Mouse (Mus musculus): ENCODE measurements around the gene Ephb1. TPM values are rescaled to one million over a fixed set of nuclear protein-coding genes. Genes with fewer than 3 reads are reported as not detected.

Gene Ephb1
- polyA plus RNA-seq, 1 experiment from 2014 or later, result 0.66 TPM

- Histone ChIP-seq H3K9ac (no peak overlapping the region), H3K4me1 (replicated peaks) (no peaks in the 10 kb centered on the region), H3K27ac (ENCODE audit: poor library complexity, severe bottlenecking) (no peak overlapping the region), H3K9me3 (replicated peaks) (no peaks in the 10 kb centered on the region), H3K27me3 (replicated peaks) (peaks cover 71% of the 10 kb centered on the region), H3K4me3 (no peak overlapping the region), H3K36me3 (no peaks in the 10 kb centered on the region), H3K4me2 (no peak overlapping the region)
- WGBS, result 63% methylated on average over 5 of the region's 5 CpGs
- ATAC-seq (ENCODE audit: insufficient number of reproducible peaks, low FRiP score), result no peak
Measured at GRCm38 (mm10) chr9:102272731-102273468, 81.6 kb downstream of the Ephb1 start.

DNA sequence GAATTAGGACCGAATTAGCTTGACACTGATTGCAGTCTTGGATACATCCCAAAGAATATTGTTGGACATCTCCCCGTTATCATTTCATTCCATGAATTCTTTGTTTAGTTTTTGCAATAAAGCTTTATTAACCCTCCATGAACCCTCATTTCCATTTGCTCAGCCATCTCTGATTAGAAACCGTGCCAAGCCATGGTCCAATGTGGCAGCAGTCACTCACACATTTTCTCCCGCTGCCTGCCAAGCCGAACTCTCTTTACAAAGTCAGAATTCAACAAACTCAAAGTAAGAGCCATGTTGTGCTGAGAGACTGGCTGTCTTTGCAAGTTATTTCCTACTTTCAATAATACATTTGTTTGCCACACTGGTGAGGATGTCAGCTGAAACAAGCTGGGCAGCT, 84.0 kb downstream of the Ephb1 start:
- peaks cover 87% of the 10 kb centered on the region for H3K27me3 ChIP-seq (replicated peaks)
- no peaks in the 10 kb centered on the region for H3K9me3 ChIP-seq (replicated peaks)
- no peak overlapping the region for H3K27ac ChIP-seq (ENCODE audit: poor library complexity, severe bottlenecking)
- H3K4me1 ChIP-seq (replicated peaks), result no peaks in the 10 kb centered on the region
- no peak overlapping the region for H3K4me2 ChIP-seq
- no peak for ATAC-seq (ENCODE audit: insufficient number of reproducible peaks, low FRiP score)
- H3K9ac ChIP-seq, result no peak overlapping the region
- 79% methylated on average over 5 of the region's 5 CpGs for WGBS
- no peaks in the 10 kb centered on the region for H3K36me3 ChIP-seq
- no peak overlapping the region for H3K4me3 ChIP-seq

GRCm38 (mm10) chr9:102267311-102268027, 87.0 kb downstream of the Ephb1 start:
- Histone ChIP-seq H3K4me2 (peak overlapping the region; percentile 64), H3K9ac (peak overlapping the region; percentile 15; the same call in 1 of the 2 replicates), H3K27ac (ENCODE audit: poor library complexity, severe bottlenecking) (no peak overlapping the region), H3K36me3 (no peaks in the 10 kb centered on the region), H3K4me1 (replicated peaks) (peaks cover 1% of the 10 kb centered on the region), H3K27me3 (replicated peaks) (peaks cover 86% of the 10 kb centered on the region), H3K9me3 (replicated peaks) (no peaks in the 10 kb centered on the region), H3K4me3 (peak overlapping the region; percentile 32)
- WGBS, result under 1% methylated on average over 18 of the region's 18 CpGs
- ATAC-seq (ENCODE audit: insufficient number of reproducible peaks, low FRiP score), result no peak

GRCm38 (mm10) chr9:102263760-102264159, 90.7 kb downstream of the Ephb1 start:
- H3K4me1 ChIP-seq (replicated peaks), result peaks cover 12% of the 10 kb centered on the region
- 57% methylated on average over 7 of the region's 7 CpGs for WGBS
- no peak overlapping the region for H3K4me3 ChIP-seq
- ATAC-seq (ENCODE audit: insufficient number of reproducible peaks, low FRiP score), result no peak
- H3K9me3 ChIP-seq (replicated peaks), result no peaks in the 10 kb centered on the region
- H3K36me3 ChIP-seq, result no peaks in the 10 kb centered on the region
- H3K27me3 ChIP-seq (replicated peaks), result peaks cover 88% of the 10 kb centered on the region
- H3K9ac ChIP-seq, result no peak overlapping the region
- no peak overlapping the region for H3K27ac ChIP-seq (ENCODE audit: poor library complexity, severe bottlenecking)
- no peak overlapping the region for H3K4me2 ChIP-seq

- Histone ChIP-seq H3K4me3 (no peak overlapping the region), H3K36me3 (no peaks in the 10 kb centered on the region), H3K27me3 (replicated peaks) (peaks cover 88% of the 10 kb centered on the region), H3K4me1 (replicated peaks) (peaks cover 12% of the 10 kb centered on the region), H3K9ac (no peak overlapping the region), H3K4me2 (peak overlapping the region; percentile 31), H3K27ac (ENCODE audit: poor library complexity, severe bottlenecking) (no peak overlapping the region), H3K9me3 (replicated peaks) (no peaks in the 10 kb centered on the region)
- 10% methylated on average over 4 of the region's 4 CpGs for WGBS
- peak; percentile 33; the same call in 1 of the 2 replicates for ATAC-seq (ENCODE audit: insufficient number of reproducible peaks, low FRiP score)
Measured at GRCm38 (mm10) chr9:102262100-102262501, 92.4 kb downstream of the Ephb1 start.

- 20% methylated on average over 9 of the region's 9 CpGs for WGBS
- peak overlapping the region; percentile 31; the same call in 1 of the 2 replicates for H3K4me2 ChIP-seq
- H3K9me3 ChIP-seq (replicated peaks), result no peaks in the 10 kb centered on the region
- no peak overlapping the region for H3K27ac ChIP-seq (ENCODE audit: poor library complexity, severe bottlenecking)
- H3K9ac ChIP-seq, result no peak overlapping the region
- ATAC-seq (ENCODE audit: insufficient number of reproducible peaks, low FRiP score), result no peak
- no peaks in the 10 kb centered on the region for H3K36me3 ChIP-seq
- peaks cover 90% of the 10 kb centered on the region for H3K27me3 ChIP-seq (replicated peaks)
- H3K4me1 ChIP-seq (replicated peaks), result peaks cover 12% of the 10 kb centered on the region
- H3K4me3 ChIP-seq, result no peak overlapping the region
Measured at GRCm38 (mm10) chr9:102261511-102261910, 93.0 kb downstream of the Ephb1 start.

DNA sequence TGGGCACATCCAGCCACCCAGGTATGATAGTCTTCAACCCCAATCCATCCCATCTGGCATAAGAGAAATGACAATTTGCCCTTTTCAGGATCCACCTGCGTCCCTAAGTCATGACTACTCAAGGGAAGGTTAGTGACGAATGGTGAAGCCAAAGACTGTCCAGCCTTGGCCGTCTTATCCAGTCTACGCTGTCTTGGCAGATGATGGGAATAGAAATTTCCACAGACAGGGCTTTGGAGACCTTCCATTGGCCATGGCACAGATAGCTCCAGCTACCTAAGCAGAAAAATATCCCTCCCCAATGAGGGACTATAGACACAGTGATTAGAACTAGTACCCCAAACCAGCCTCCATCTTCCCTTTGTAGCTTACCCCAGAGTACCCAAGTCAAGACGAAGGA, 98.1 kb downstream of the Ephb1 start:
- 84% methylated on average over 5 of the region's 5 CpGs for WGBS
- no peak overlapping the region for H3K4me2 ChIP-seq
- no peak for ATAC-seq (ENCODE audit: insufficient number of reproducible peaks, low FRiP score)

DNA sequence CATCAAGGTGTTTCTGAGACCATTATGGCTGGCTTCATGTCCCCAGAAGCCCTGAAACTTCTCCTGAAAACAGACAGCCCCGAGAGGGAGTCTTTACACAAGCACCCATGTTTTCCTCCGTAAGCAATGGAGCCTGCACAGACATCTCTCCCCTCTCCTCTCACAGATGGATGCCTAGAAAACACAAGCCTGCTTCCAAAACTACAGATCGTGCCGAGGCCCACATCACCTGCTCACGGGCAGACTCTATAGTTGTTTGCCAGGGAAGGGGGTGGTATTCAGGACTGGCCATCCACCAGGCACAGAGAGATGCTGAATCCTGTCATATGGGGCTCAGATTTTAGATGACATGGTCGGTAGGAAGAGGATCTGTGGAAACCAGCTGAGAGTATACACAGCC, 98.7 kb downstream of the Ephb1 start:
- Histone ChIP-seq H3K4me3 (no peak overlapping the region), H3K36me3 (no peaks in the 10 kb centered on the region), H3K9me3 (replicated peaks) (no peaks in the 10 kb centered on the region), H3K27ac (ENCODE audit: poor library complexity, severe bottlenecking) (no peak overlapping the region), H3K27me3 (replicated peaks) (peaks cover 90% of the 10 kb centered on the region), H3K9ac (no peak overlapping the region), H3K4me2 (no peak overlapping the region), H3K4me1 (replicated peaks) (no peaks in the 10 kb centered on the region)
- WGBS, result 81% methylated on average over 6 of the region's 6 CpGs
- ATAC-seq (ENCODE audit: insufficient number of reproducible peaks, low FRiP score), result no peak

More for the DNA sequence above, 98.1 kb downstream of the Ephb1 start:
- no peaks in the 10 kb centered on the region for H3K9me3 ChIP-seq (replicated peaks)
- 0 out of 2 replicates have a peak, but pooled peaks cover under 1% of the 10 kb centered on the region for H3K4me1 ChIP-seq (replicated peaks)
- H3K4me3 ChIP-seq, result no peak overlapping the region
- no peak overlapping the region for H3K27ac ChIP-seq (ENCODE audit: poor library complexity, severe bottlenecking)
- H3K27me3 ChIP-seq (replicated peaks), result peaks cover 90% of the 10 kb centered on the region
- H3K9ac ChIP-seq, result no peak overlapping the region
- H3K36me3 ChIP-seq, result no peaks in the 10 kb centered on the region

DNA sequence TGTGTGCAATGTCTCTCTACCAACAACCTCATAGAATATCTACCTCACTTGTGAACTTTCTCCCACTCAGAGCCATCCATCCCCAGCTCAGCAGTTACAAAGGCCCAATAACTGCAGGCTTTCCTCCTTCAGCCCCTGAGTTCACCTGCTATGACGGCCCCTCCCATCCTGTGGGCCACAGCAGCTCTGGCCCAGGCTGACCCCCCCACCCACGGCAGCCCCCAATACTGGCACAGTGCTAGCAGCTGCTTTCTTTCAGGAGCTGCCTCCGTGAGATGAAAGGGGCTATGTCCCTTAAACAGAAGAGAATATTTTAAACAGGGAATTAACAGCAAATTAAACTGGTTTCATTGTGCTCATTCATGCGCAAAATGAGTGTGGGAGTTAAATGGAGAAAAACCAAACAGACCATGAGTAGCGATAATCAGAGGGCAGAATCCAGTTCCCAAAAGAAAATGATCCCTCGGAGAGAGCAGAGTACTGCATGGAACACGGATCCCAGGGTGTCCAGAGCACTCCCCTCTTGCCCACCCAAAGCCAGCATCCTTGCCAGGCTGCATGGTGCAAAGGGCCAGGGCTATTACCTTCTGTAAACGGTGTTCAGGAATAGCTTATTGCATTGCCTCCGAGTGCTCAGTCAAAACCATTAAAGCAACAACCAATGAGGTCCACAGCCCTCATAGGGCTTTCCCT, 105.2 kb downstream of the Ephb1 start:
- 45% methylated on average over 9 of the region's 9 CpGs for WGBS
- Histone ChIP-seq H3K4me3 (no peak overlapping the region), H3K36me3 (no peaks in the 10 kb centered on the region), H3K9ac (no peak overlapping the region), H3K27me3 (replicated peaks) (peaks cover 71% of the 10 kb centered on the region), H3K9me3 (replicated peaks) (no peaks in the 10 kb centered on the region), H3K4me2 (no peak overlapping the region), H3K27ac (ENCODE audit: poor library complexity, severe bottlenecking) (no peak overlapping the region), H3K4me1 (replicated peaks) (no peaks in the 10 kb centered on the region)
- ATAC-seq (ENCODE audit: insufficient number of reproducible peaks, low FRiP score), result no peak

DNA sequence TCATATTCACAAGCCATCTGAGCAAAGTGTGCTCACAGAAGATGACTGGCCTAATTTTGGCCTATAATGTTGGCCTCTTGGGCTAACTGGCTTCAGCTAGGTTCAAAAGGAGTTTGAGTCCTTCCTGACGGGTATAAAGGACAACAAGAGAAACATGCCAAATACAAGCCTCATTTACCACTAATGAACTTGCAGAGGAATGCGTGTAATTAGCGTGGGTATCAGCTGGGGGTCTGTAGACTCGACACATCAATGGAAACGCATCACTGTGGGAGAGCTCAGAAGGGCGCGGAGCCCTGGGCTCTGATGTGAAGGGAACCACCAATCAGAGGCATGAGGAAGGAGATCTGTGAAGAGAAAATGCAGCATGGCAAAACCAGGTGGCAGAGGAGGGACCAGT, 108.9 kb downstream of the Ephb1 start:
- WGBS, result 80% methylated on average over 7 of the region's 7 CpGs
- Histone ChIP-seq H3K27ac (ENCODE audit: poor library complexity, severe bottlenecking) (no peak overlapping the region), H3K4me3 (no peak overlapping the region), H3K4me2 (no peak overlapping the region), H3K27me3 (replicated peaks) (peaks cover 71% of the 10 kb centered on the region), H3K9me3 (replicated peaks) (no peaks in the 10 kb centered on the region), H3K36me3 (no peaks in the 10 kb centered on the region), H3K4me1 (replicated peaks) (no peaks in the 10 kb centered on the region), H3K9ac (no peak overlapping the region)
- ATAC-seq (ENCODE audit: insufficient number of reproducible peaks, low FRiP score), result no peak

GRCm38 (mm10) chr9:102243296-102243695, 111.2 kb downstream of the Ephb1 start:
- 0 out of 2 replicates have a peak, but pooled peaks have one; percentile 18 for ATAC-seq (ENCODE audit: insufficient number of reproducible peaks, low FRiP score)
- WGBS, result 40% methylated on average over 7 of the region's 7 CpGs
- no peak overlapping the region for H3K4me2 ChIP-seq
- H3K27ac ChIP-seq (ENCODE audit: poor library complexity, severe bottlenecking), result no peak overlapping the region
- no peak overlapping the region for H3K4me3 ChIP-seq
- H3K9ac ChIP-seq, result no peak overlapping the region
- no peaks in the 10 kb centered on the region for H3K9me3 ChIP-seq (replicated peaks)
- no peaks in the 10 kb centered on the region for H3K36me3 ChIP-seq
- peaks cover 53% of the 10 kb centered on the region for H3K27me3 ChIP-seq (replicated peaks)
- no peaks in the 10 kb centered on the region for H3K4me1 ChIP-seq (replicated peaks)
